Mouse (Mus musculus): ENCODE results near the gene Cxcr2.

Gene Cxcr2

GRCm38 (mm10) chr1:74196621-74197419 lies 43.0 kb downstream of the Cxcr2 start:
- in situ Hi-C loops (cut with MboI, MseI), result no loop called here

- in situ Hi-C loops (cut with MboI, MseI), result no loop called here
Measured at GRCm38 (mm10) chr1:74197726-74198470, 44.1 kb downstream of the Cxcr2 start.

GRCm38 (mm10) chr1:74199046-74199445 lies 45.3 kb downstream of the Cxcr2 start:
- in situ Hi-C loops (cut with MboI, MseI), result no loop called here

- in situ Hi-C loops (cut with MboI, MseI), result no loop called here
Measured at GRCm38 (mm10) chr1:74201048-74201844, 47.5 kb downstream of the Cxcr2 start.

GRCm38 (mm10) chr1:74203457-74203856 lies 49.7 kb downstream of the Cxcr2 start:
- in situ Hi-C loops (cut with MboI, MseI), result no loop called here

GRCm38 (mm10) chr1:74205881-74206280 lies 52.1 kb downstream of the Cxcr2 start:
- in situ Hi-C loops (cut with MboI, MseI), result no loop called here

GRCm38 (mm10) chr1:74206642-74207041 lies 52.9 kb downstream of the Cxcr2 start:
- in situ Hi-C loops (cut with MboI, MseI), result no loop called here

- in situ Hi-C loops (cut with MboI, MseI), result no loop called here
Measured at GRCm38 (mm10) chr1:74207906-74208305, 54.1 kb downstream of the Cxcr2 start.

- in situ Hi-C loops (cut with MboI, MseI), result no loop called here
Measured at GRCm38 (mm10) chr1:74208941-74209340, 55.2 kb downstream of the Cxcr2 start.
